26 mouse cellular contexts compared by ENCODE assay signal in genomic region chr4:114374330-114374729, GRCm38 (mm10). TPM values are rescaled to one million over a fixed set of nuclear protein-coding genes. Genes with fewer than 3 reads are reported as not detected.
A peak's percentile ranks its signal among the peaks of the same experiment; 100 is the strongest.
DNase-seq lines count a peak whose midpoint lies in the region; ATAC-seq and TF ChIP-seq lines count a peak whose summit lies in the region.
"Had no signal": no experiment of that assay in that cellular context is flagged by ENCODE, and none has a peak within 500 bp of the region (broad histone marks: within the 10 kb centered on the region; RNA-seq: fewer than 3 reads in every experiment).

No protein-coding gene starts in this region.

- no peak overlapping the region for H3K9ac ChIP-seq in intestine, postnatal 0 days (ENCODE audit: low read depth, low read length)
- H3K9ac ChIP-seq: embryonic facial prominence, embryonic 13.5 days; embryonic facial prominence, embryonic 15.5 days; forebrain, embryonic 12.5 days had no signal

- H3K36me3 ChIP-seq in intestine, postnatal 0 days (ENCODE audit: control insufficient read depth, insufficient read depth) = no peaks in the 10 kb centered on the region
- H3K36me3 ChIP-seq: embryonic facial prominence, embryonic 13.5 days; embryonic facial prominence, embryonic 15.5 days; forebrain, embryonic 10.5 days; forebrain, embryonic 12.5 days; G1E had no signal

- no peaks in the 10 kb centered on the region for H3K27me3 ChIP-seq in intestine, postnatal 0 days (replicated peaks; ENCODE audit: control insufficient read depth, insufficient read depth, low read length)
- H3K27me3 ChIP-seq: embryonic facial prominence, embryonic 15.5 days; forebrain, embryonic 12.5 days had no signal

- no peaks in the 10 kb centered on the region for H3K9me3 ChIP-seq in intestine, postnatal 0 days (ENCODE audit: control insufficient read depth)
- H3K9me3 ChIP-seq: embryonic facial prominence, embryonic 13.5 days; embryonic facial prominence, embryonic 15.5 days; forebrain, embryonic 10.5 days; forebrain, embryonic 12.5 days had no signal

- no peak for ATAC-seq in intestine, postnatal 0 days
- ATAC-seq: activated CD4-positive, CD25-positive, alpha-beta regulatory T cell, adult 4 months; CD4-positive, CD25-positive, alpha-beta regulatory T cell, adult 4 months; forebrain, embryonic 14.5 days; forebrain, embryonic 16.5 days; Patski had no signal

- WGBS in intestine, postnatal 0 days = 89% methylated on average over 1 of the region's 1 CpGs

- no peak for TF ChIP-seq CTCF in intestine, postnatal 0 days (IDR thresholded peaks at IDR 0.05; ENCODE audit: low read depth)

- H3K4me2 ChIP-seq in intestine, postnatal 0 days (replicated peaks; ENCODE audit: low read depth) = no peak overlapping the region
- H3K4me2 ChIP-seq: embryonic facial prominence, embryonic 13.5 days; embryonic facial prominence, embryonic 15.5 days; forebrain, embryonic 12.5 days had no signal

- H3K27ac ChIP-seq in intestine, postnatal 0 days (ENCODE audit: low read depth, low read length) = no peak overlapping the region
- H3K27ac ChIP-seq: embryonic facial prominence, embryonic 13.5 days; embryonic facial prominence, embryonic 15.5 days; forebrain, embryonic 10.5 days; forebrain, embryonic 12.5 days had no signal

- H3K4me1 ChIP-seq in intestine, postnatal 0 days (replicated peaks; ENCODE audit: control insufficient read depth, insufficient read depth, low read length) = no peaks in the 10 kb centered on the region
- H3K4me1 ChIP-seq: forebrain, embryonic 12.5 days had no signal

- peak; percentile 21 to 50 for DNase-seq in frontal cortex, adult 2 months (ENCODE audit: extremely low spot score in 1 of 2, low spot score in 1 of 2)
- no peak for DNase-seq in frontal cortex, postnatal 14 days (ENCODE audit: low spot score in 2 of 2)
- DNase-seq in NIH3T3 (ENCODE audit: low read depth) = peak; percentile 51
- peak; percentile 72 for DNase-seq in telencephalon, adult 2 months (ENCODE audit: low read depth, low spot score)
- no peak for DNase-seq in MN1 (ENCODE audit: low spot score)
- DNase-seq: adrenal gland, adult 2 months; adrenal gland, postnatal 10 days; adrenal gland, postnatal 25 days; B cell, adult 2 months; cerebellum, adult 11-12 months; cerebellum, adult 2 months; cerebellum, adult 9-10 months; cerebellum, postnatal 10 days; cerebellum, postnatal 25 days had no signal

- no peak overlapping the region for H3K4me3 ChIP-seq in intestine, postnatal 0 days (ENCODE audit: low read depth, low read length)
- H3K4me3 ChIP-seq: embryonic facial prominence, embryonic 13.5 days; embryonic facial prominence, embryonic 15.5 days; erythroblast, embryonic 14.5 days; forebrain, embryonic 10.5 days; forebrain, embryonic 12.5 days had no signal

RNA-seq across cellular contexts. Expression of gene Trabd2b, which starts 32.2 kb away (rescaled TPM):
- 0.99 and 1.8 TPM in 2 replicates for polyA plus RNA-seq in frontal cortex, adult 2 months (2012; rRNA removed)
- 0.20 and 0.27 TPM in 2 replicates for polyA plus RNA-seq in intestine, postnatal 0 days (2015; fragmentation: Nextera tagmentation; extraction: Ambion mirVana)
- polyA plus RNA-seq: activated CD4-positive, CD25-positive, alpha-beta regulatory T cell, adult 4 months; CD4-positive, CD25-positive, alpha-beta regulatory T cell, adult 4 months; erythroblast, embryonic 14.5 days; G1E had no signal

Comparison
In these comparisons a context has a peak if more than half of its experiments do, and no peak if none do; other contexts are left out.
1. DNase-seq: peak in frontal cortex, adult 2 months (2 of 2), NIH3T3 (single experiment) and telencephalon, adult 2 months (single experiment); none in frontal cortex, postnatal 14 days (0 of 2) and MN1 (single experiment).